Mouse (Mus musculus) T-cell, adult 2 months (primary cell): ENCODE results near the gene Gxylt1.
A peak's percentile ranks its signal among the peaks of the same experiment; 100 is the strongest.
"Not testable (repeated sequence)": the region's sequence is repeated elsewhere in the genome, so short reads cannot be mapped to it uniquely, and the experiment has no call there.

Experiments
- DNase-seq: peaks from one replicate; pipeline ENCODE4 v3.0.0; 2022; ENCODE audit warnings: low spot score

Gxylt1 gene

DNA sequence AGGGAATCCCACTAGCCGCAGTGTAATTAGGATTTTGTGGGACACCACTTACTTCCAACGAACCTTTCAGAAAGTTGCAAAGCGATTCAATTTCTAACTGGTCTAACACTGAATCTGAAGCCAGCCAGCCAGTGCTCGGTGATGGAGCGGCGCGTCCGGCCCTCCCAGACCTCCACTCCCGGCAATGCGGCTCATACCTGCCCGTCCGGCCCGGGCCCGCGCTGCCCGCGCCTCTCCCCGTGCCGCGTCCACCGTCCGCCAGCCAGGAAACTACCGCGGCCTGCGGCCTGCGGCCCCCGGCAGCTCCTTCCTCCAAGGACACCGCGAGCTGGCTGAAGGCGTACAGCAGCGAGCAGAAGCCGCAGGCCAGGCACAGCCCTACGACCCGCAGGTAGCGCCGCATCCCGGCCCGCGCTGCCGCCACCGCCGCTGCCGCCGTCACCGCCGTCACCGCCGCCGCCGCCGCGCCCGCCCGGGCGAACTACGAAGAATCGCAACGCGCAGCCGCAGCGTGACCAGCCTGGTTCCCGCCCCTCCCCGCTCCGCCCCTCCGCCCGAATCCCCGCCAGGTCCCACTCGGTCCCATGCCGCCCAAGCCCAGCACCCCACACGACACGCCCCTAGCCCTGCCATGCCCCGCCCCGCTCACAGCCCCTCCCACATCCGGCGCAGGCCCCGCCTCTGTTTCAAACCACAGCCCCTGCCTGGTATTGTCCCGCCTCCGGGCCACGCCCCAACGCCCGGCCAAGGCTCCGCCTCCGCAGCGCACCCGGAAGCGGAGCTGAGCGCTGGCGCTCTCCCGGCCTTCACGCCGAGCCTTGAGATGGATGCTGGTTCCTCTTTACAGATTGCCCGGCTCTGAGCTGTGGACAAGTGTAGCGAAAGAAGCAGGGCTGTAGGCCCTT is at the start of gene Gxylt1:
Gene Gxylt1 (minus strand): TSS at position 501 of the 905 bp plus-strand sequence.
- DNase-seq = peak; percentile 99

DNA sequence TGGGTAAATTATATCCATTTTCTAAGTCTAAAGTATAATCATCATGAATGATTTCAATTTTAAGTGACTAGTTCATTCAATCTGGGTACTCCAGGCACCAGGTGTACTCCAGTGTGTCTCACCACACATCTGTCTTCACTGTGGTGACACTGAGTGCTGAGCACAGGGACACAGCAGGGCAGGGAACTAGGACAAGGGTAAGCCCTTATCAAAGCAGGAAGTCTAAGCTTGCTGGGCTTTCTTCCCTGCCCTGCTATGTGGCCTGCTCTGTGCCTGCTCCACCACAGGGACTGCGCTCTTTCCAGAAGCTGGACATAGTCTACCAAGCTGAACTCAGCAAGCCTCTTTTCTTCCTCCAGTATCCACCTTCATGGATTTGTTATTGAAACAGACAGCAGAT is 43.8 kb upstream of the Gxylt1 start:
- DNase-seq = no peak

DNA sequence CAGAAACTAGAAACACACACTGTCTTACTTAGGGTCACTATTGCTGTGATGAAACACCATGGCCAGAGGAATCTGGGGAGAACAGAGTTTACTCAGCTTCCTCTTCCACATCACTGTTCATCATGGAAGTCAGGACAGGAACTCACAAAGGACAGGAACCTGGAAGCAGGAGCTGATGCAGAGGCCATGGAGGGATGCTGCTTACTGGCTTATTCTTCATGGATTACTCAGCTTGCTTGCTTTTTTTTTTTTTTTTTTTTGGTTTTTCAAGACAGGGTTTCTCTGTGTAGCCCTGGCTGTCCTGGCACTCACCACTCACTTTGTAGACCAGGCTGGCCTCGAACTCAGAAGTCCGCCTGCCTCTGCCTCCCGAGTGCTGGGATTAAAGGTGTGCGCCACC is 35.3 kb upstream of the Gxylt1 start:
- not testable (repeated sequence) for DNase-seq

DNA sequence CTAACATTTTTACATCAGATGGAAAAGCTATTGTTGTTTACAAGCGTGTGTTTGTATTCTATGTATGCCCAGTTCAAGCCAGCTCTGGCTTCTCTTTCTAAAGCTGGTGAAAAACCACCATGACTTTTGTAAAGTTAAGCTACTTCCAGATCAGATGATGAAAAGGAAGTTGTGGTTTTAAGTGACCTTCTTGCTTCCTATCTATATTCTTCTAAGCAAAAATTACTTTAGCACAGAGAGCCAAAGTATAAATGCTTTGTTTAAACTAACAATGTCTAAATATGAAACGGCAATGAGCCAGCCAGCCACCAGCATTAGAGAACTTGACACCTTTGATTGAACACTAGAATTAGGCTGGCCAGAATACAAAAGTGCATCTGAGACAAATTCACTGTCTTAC is 23.2 kb upstream of the Gxylt1 start:
- no peak for DNase-seq

DNA sequence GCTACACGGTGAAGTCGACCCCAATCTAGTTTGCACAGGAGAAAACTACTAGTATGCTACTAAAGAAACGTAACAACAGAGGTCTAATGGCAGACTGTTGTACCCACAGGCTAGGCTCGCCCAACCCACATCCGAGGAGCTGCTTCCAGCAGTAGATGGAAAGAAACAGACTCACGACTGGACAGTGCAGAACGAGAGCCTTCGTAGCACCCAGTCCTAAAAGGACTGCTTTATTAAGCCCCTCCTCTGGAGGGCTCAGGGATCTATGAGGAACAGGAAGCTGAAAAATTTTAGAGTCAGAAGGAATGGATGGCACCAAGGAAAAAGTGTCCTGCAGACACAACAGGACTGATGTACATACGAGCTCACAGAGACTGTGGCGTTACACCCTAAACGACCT is 19.5 kb upstream of the Gxylt1 start:
- no peak for DNase-seq

DNA sequence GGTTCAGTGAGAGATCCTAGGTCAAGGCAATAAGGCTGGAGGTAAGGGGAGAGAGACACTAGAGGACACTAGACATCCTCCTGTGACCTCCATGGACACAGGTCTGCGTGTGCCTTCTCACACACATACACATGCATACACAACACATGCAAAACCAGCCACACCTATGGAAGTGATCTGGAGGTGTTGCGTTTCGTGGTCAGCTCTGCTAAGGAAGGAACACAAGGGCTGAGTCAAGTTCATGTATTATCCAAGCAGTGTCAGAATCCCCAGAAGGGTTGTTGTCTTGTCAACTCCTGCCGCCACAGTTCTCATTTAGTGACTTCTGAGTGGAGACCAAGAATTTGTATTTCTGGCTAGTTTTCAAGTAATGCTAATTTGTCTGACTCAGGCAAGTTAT is 13.3 kb upstream of the Gxylt1 start:
- no peak for DNase-seq

DNA sequence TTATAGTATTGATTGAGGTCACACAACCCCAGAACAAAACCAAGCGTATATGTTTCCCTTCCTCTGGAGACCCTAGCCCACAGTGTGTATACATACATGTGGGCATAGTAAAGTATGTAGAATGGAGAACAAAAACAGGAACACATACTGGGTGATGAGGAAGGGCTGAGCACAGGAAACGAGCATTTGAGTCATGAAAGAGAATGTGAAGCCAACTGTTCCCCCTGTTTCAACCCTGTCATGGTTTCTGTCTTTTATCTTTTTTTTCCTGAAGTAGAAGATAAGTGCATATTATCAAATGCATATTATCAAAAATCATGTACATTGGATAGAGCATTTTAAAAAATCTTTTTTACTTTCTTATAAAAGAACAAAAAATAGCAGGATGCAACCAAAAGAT is 12.6 kb upstream of the Gxylt1 start:
- no peak for DNase-seq

DNA sequence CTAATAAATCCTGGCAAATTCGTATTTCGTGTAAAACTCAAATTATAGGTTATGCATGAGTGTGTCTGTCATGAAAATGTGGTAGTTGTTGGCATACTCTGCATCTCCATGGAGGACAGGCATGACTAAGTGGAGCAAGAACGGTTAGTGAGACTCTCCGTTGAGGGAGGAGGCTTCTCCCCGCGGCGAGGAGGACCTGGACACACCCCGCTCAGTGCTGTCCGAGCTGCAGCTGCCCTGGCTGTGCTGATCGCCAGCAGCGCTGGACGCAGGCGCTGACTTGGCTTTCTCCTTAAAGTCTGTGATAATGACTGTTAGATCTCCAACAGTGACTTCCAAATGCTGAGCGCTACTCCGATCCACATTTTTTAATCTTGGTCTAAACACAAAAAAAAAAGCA is 10.3 kb upstream of the Gxylt1 start:
- DNase-seq = no peak

DNA sequence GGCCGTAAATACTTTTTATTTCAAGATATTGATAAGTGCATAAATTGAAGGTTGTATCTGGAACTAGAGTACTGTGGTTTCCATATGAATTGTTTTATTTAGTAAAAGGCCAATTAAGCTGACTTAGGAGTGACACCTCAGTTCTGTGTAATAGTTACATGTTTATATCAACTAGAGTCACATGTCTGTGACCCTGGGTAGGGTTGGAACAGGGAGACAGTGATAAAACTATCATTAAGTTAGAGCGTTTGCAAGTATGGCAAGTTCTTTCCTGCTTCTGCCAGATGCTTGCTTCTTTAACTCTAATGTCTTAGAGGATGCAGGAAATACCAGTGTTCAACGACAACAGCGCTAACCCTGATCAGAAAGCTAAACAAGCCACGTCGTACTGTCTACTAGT is 9.3 kb upstream of the Gxylt1 start:
- no peak for DNase-seq

DNA sequence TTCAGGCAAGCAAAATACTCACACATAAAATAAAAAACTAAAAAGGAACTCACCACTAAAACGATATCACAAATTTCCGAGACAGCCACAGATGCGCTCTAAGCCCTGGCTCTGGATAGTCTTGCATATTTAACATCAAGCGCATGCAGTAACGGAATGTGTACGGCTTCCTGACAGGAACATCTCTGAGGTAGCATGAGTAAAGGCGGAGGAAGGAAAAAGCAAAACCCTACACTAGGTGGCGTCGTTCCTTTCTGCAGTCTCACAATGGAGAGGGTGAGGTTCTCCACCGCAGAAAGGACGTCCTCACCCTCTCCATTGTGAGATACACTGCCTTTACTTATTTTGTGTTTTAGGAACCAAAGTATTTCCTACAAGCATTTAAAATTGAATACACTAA is 8.4 kb upstream of the Gxylt1 start:
- DNase-seq = no peak

DNA sequence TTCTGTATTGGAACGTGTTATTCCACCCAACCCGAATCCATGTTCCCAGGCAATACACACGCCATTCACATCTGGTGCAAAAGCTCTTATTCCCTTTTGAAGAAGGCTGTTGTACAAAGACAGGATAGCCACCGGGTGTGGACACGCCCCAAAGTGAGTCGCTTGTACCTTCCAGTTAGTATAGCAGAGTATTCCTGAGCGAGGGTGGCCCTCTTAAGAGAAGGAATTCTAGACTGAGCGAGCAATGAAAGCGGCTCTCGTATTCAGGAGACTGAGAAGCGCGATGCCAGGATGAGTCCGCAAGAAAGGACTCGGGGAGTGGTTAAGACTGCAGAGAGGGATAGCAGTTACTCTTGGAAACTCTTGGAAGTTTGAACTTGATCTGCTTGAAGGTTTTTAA is 1.3 kb upstream of the Gxylt1 start:
- no peak for DNase-seq

DNA sequence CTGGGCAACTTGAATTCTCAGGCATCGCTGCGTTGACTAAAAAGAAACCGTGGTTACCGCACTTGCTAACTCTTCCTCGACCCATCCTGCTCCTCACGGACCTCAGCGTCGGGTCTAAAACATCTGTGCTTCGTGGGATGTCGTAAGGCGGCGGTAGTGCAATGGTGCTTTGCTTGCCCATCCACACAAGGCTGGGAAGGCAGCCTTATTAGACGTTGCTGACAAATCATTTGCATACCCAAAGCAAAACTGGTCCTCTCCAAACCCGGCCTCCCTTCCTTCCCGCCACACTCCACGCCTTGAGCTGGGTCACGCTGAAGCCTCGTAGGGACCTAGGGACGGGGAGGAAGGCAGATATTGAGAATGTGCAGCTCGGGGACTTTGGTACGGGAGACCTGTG is 644 bp upstream of the Gxylt1 start:
- no peak for DNase-seq

DNA sequence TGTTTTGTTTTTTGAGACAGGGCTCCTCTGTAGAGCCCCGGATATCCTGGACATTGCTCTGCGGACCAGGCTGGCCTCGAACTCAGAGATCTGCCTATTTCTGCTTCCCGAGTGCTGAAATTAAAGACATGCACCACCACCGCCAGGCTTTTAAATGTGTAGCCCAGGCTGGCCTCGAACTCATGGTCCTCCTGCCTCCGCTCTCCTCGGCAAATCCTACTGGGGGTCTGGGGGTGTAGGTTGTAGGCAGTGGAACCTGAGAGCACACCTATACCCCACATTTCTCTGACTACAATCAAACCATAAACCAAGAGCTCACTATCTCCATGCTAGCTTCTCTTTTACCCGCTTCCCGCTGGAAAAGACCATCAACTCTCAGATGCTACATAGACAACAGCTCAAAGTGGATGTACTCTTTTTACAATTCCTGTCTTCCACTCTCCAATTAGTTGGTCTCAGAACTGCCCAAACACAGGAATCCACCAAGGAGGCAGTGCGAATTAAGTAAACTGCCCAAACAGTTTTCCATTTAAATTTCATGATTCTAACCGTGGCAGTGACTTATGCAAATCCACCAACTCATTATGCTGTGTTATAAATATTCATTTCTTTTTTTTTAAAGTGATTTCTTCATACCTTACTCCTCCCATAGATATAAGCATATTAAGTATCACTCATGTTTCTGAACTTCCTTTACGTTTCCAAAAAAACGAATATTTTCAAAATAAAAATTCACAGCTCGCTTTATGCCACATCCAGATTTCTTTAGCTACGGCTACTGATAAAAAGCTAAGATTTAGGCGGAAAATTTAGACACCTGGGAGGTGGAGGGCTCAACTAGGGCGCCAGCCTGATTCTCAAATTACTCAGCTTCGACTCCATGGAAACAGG is 946 bp downstream of the Gxylt1 start:
- DNase-seq = no peak

DNA sequence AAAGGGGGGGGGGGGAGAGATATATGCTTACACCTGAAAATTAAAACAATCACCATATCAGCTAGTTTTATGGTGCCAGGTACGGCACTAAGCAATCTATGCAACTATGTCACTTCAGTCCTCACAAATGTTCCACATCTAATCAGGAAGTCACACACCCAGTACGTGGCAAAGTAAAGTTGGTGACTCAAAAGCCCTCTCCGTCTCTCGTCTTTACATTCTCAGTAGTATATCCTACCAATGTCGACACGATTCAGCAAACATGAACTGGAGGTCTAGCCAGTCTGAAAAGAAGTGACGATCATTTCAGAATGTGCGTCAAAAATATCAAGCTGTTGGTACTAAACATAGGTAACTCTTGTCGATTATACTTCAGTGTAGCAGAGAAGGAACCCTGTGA is 2.0 kb downstream of the Gxylt1 start:
- no peak for DNase-seq

DNA sequence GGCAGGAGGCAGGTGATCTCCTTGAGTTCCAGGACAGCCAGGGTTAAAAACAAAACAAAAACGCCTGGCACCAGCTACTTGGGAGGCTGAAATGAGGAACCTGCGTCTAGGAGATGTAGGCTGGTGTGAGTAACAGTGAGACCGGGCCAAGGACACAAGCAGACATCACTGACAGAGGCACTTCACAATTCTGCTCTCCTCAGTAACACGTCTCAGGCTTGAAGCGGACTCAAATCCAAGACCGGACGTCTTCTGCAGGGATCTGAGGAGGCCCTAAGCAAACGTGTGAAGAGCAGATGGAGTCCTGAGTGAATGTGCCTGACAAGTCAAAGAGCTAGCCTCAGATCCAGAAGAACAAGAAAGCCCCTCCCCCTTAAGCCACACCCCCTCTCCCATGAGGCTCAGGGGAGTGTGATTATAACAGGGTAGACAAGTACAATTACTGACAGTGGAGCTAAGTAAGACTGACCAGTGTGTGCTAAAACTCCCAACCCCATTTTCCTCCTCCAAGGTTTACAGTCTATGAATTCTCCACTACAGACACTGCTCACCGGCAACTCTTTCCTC is 4.6 kb downstream of the Gxylt1 start:
- DNase-seq = no peak

DNA sequence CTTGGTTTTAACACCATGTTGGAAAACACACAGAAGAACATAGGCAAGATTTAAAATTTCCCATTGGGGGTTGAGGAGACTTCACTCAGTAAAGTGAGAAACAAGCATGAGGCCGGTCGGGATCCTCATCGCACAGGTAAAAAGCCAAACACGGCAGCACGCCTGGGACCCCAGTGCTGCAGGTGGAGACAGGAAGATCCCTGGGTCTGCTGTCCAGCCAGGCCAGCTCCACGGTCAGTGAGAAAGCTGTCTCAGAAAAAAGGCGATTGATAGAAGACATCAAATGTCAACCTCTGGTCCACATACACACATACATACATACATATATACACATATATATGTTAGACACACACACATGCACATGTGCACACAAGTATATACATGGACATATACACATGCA is 5.4 kb downstream of the Gxylt1 start:
- DNase-seq = no peak

DNA sequence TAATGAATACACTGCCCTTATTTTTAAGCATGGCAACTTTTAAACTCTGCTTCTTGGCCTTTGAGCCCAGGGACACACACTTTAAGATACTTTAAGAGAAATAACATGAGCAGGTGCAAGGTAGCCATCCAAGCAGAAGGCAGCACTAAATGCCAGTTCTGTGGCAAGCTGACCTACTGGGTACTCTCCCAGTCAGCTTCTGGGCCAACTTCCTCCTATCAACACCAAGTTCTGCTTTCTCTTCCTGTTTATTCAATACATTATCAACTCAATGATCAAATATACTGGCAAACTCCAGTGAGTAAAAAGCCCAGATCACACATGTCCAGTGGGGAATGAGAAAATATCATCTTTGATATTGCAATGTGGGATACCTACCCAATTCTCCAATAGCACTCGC is 7.0 kb downstream of the Gxylt1 start:
- no peak for DNase-seq

DNA sequence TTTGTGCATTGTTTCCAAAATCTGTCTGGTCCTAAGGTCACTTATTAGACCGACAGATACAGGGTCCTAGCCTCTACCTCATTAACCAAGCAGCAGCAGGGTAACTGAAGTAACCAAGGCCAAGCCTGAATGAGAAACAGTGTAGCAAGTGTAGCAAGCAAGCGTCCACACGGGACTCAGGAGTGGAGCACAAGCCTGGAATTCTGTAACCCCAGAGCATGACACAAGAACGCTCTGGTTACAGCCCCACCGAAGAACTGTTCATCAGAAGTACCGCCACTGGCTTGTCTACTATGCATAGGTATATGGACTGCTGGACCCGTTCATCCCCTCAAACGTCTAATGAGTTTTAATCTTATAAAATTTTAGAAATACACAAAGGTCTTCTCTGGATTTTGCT is 7.5 kb downstream of the Gxylt1 start:
- DNase-seq = no peak

DNA sequence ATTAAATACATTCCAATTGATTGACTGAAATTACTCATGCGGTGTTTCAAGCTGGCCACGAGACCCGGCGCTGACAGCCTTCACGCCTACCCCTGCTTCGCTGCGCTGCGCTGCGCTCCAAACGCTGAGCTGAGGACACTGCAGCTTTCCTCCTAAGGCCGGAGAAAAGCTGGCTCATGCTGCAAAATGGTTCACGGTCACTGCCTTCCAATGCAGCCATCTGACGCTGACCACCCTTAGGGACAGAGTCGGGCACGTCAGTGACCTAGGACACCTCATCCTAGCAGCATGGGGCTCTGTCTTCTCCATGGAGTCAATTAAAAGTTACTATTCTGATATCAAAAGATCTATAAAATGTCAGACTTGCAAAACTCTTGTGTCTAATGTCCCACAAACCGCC is 8.6 kb downstream of the Gxylt1 start:
- DNase-seq = no peak

DNA sequence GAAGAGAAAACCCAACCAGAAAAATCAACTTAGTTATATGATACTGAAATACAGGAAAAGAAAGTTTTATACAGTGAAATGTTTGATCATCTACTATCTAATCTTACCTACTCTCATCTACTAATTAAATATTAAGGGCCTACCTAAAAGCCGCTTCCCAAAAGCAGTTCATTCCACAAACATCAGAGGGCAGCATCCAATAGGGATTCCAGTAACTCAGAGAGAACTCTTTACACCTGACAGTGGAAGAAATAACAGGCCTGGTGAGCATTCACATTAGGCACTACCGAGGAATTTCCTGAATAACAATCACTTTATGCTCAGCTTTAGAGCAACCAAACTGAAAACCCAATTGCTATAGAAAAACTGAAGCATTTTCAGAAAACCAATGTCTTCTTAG is 9.3 kb downstream of the Gxylt1 start:
- peak; percentile 52 for DNase-seq

DNA sequence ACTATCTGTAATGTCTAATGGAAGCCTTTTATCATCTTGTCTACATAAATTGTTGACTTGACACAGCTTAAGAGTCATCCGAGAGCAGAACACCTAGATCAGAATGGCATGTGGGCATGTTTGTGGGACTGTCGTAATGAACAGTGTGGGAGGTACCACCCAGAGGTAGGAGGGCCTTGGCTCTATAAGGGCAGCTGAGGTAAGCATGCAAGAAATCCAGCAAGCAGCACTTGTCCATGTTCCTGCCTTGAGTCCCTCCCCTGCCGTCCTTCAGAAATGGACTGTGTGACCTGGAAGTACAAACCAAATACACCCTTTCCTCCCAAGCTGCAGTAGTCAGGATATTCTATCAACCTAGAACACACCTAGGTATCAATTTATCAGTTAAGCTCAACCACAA is 9.7 kb downstream of the Gxylt1 start:
- no peak for DNase-seq

DNA sequence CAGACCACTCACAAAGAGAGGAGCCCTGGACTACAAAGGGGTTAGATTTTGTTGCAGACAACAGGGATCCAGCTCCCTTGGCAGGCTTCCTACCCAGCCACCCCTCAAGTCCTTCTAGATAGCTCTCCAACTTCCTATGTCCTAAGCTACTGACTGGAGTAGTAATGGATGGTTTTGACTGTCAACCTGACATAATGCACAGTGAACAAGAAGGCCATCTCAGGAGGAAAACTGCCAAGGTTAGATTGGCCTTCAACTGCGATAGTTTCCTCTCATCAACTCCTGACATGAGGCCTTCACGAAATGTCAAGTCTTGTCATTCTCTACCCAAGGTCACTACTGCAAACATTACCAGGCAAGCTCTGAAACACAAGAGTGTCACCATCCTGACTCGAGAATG is 10.8 kb downstream of the Gxylt1 start:
- no peak for DNase-seq

DNA sequence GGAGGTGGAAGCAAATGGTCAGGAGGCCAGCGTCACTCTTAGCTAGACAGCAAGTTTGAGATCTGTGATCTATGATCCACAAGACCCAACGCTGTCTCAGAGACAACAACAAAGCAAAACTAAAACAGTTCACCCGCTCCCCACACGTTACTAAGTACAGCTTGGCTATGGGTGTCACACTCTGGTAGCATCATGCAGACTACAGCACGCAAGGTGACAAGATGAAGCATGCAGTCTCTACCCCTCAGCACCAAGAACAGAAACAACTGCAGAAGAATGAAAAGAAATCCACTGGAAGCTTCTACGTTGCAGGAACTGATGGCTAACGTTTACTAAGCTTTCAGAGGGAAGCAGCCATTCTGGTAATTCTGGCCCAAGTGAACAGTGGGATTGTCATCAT is 11.4 kb downstream of the Gxylt1 start:
- no peak for DNase-seq
